Mouse (Mus musculus): ENCODE measurements around the gene Fshr.

GRCm38 (mm10) chr17:88936941-88937340, 263.5 kb downstream of the Fshr start:
- no peak for TF ChIP-seq CTCF (IDR thresholded peaks at IDR 0.05; ENCODE audit: low read depth, low read length)
- TF ChIP-seq POLR2A (IDR thresholded peaks at IDR 0.05; ENCODE audit: insufficient read depth, low read length): no peak

Measured in ES-Bruce4 (cell line).